Mouse (Mus musculus): ENCODE measurements at regions not wholly inside any gene's neighbourhood (a gene's known extent, or its start where the extent isn't known, plus 50 kb on each side); places are given as distances from the start of the nearest gene placed in this dataset.

DNA sequence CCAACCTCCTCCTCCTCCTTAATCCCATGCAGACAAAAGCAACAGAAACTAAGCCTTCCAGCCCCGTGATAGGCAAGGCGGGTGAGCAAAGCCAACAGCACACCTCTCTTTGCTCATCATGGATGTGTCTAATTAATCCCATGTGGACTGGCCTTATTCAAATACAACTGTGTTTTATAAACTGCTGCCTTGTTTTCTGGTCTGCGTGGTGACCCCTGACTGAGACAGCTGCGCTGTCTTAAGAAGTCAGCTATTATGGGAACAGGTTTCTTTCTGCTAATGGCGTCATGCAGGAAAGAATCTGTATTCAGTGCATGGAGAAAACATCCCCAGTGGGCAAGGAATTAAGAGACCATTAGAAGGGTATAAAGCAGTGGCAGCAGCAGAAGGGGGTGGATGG, 161.6 kb upstream of the Kiz start:
- 50% methylated on average over 5 of the region's 5 CpGs for WGBS
- Histone ChIP-seq H3K9me3 (no peaks in the 10 kb centered on the region), H3K27ac (no peak overlapping the region), H3K4me1 (no peaks in the 10 kb centered on the region), H3K4me3 (replicated peaks) (no peak overlapping the region), H3K36me3 (no peaks in the 10 kb centered on the region), H3K27me3 (replicated peaks) (no peaks in the 10 kb centered on the region), H3K4me2 (no peak overlapping the region), H3K9ac (no peak overlapping the region)
- no peak for ATAC-seq (ENCODE audit: insufficient read depth, low FRiP score, low read depth)

DNA sequence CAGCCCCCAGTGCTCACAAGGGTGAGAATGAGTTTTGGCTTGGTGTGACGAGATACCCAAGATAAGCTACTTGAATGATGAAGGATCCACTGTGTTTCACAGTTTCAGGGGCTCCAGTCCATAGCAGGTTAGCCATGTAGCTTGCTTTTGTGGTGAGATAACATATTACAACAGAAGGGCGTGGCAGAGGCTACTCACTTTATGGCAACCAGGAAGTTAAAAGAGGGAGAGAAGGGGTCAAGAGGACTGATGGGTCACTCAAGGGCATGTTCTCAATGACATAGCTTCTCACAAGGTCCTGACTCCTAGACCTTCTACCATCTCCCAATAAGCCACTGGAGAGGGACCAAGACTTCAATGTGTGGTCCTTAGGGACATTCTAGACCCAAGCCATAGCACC, 159.4 kb upstream of the Kiz start:
- WGBS, result 87% methylated on average over 2 of the region's 2 CpGs
- Histone ChIP-seq H3K27me3 (replicated peaks) (no peaks in the 10 kb centered on the region), H3K9me3 (no peaks in the 10 kb centered on the region), H3K36me3 (no peaks in the 10 kb centered on the region), H3K27ac (no peak overlapping the region), H3K4me2 (no peak overlapping the region), H3K9ac (no peak overlapping the region), H3K4me3 (replicated peaks) (no peak overlapping the region), H3K4me1 (no peaks in the 10 kb centered on the region)
- ATAC-seq (ENCODE audit: insufficient read depth, low FRiP score, low read depth), result no peak

DNA sequence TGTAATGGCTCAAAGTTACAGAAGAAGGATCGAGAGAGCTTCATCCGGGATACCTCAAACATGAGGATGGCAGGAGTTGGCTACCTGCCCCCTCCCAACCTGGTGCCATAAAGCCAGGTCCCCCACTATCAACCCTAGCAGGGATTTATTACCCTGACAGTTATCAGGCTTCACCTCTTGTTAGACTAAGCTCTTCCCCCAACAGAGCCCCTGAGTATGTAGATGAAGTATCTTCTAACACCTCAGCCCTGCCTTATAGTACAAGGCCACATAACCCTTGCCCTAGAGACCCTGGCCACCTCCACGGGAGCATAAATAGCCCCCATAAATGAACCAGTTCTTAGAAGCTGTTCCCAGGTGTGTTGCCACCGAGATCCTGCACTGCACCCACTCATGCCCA, 158.9 kb upstream of the Kiz start:
- ATAC-seq (ENCODE audit: insufficient read depth, low FRiP score, low read depth), result no peak
- Histone ChIP-seq H3K9ac (no peak overlapping the region), H3K4me2 (no peak overlapping the region), H3K9me3 (no peaks in the 10 kb centered on the region), H3K27ac (no peak overlapping the region), H3K4me1 (no peaks in the 10 kb centered on the region), H3K27me3 (replicated peaks) (no peaks in the 10 kb centered on the region), H3K36me3 (no peaks in the 10 kb centered on the region), H3K4me3 (replicated peaks) (no peak overlapping the region)
- WGBS, result 75% methylated on average over 4 of the region's 4 CpGs

DNA sequence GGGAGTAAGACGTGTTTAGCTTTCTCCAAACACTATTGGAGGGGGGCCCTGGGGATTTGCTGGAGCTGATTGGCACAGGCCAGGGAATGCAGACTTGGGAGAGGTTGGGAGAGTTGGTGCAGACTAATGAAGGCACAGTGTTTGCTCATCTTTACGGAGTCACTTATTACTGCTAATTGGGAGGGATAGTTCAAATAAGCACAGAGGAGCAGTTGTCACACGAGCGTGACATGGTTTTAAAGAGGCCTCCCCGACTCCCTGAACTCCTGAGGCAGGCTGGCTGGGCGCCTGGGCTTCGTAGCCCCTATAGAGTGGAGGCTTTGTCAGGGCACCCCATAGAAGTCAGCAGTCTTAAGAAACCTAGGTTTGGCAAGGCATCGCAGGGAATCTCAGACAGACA, 145.0 kb upstream of the Kiz start:
- WGBS, result 52% methylated on average over 8 of the region's 8 CpGs
- Histone ChIP-seq H3K4me3 (replicated peaks) (no peak overlapping the region), H3K36me3 (no peaks in the 10 kb centered on the region), H3K4me2 (no peak overlapping the region), H3K27me3 (replicated peaks) (no peaks in the 10 kb centered on the region), H3K27ac (no peak overlapping the region), H3K4me1 (no peaks in the 10 kb centered on the region), H3K9me3 (no peaks in the 10 kb centered on the region), H3K9ac (no peak overlapping the region)
- no peak for ATAC-seq (ENCODE audit: insufficient read depth, low FRiP score, low read depth)

DNA sequence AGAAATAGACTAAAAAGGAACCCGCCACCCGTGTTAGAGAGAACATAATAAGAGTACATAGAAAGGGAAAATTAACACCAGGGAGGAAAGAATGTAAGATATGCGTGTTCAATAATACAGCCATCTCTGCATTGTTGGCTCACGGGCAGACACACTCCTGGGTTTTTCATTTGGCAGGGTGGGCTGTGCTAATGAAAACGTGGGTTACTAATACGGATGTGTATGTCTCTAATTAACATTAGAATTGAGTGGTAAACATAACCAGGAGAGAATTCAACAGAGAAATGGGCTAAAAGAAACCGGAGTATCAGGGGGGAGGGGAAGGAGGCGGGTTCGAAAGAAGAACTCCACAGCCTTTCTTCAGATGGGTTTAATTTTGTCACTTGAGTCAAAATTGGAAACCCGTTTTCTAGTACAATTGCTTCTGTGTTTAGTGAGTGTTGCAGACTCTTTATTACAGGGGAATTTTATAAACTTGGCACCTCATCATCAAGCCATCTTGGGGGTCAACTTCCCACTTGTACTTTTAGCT, 134.4 kb upstream of the Kiz start:
- Histone ChIP-seq H3K27ac (no peak overlapping the region), H3K27me3 (replicated peaks) (no peaks in the 10 kb centered on the region), H3K9me3 (no peaks in the 10 kb centered on the region), H3K9ac (no peak overlapping the region), H3K36me3 (no peaks in the 10 kb centered on the region), H3K4me1 (no peaks in the 10 kb centered on the region), H3K4me3 (replicated peaks) (no peak overlapping the region), H3K4me2 (no peak overlapping the region)
- no peak for ATAC-seq (ENCODE audit: insufficient read depth, low FRiP score, low read depth)
- 51% methylated on average over 10 of the region's 10 CpGs for WGBS

DNA sequence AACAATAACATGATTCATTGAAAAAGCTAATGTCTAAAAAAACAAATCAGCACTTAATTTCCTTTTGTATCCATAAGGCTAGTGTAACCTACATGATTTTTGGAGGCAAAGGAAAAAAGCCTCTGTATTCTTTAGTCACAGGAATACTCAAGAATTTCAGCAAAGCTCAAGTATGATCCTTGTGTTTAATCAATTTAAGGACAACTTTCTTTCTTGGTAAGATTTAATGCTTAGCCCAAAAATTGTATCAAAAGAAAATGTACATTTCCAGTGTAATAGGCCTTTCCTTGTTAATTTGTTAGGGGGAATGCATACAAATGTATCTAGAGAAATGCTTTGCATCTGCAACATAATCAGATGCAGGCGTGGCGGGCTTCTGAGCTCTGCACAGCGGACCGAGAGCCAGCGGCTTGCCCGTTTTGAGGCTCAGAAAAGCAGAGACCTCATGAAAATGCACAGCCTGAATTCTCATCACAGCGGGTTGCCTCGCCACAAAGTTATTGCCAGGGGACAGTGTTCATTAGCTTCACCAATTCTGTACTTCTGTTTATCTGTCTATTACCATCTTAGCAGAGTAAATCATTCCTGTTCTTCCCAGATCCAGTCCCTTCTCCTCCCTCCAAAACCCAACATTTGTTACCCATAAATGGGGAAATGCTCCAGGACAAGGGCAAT, 133.2 kb upstream of the Kiz start:
- ATAC-seq (ENCODE audit: insufficient read depth, low FRiP score, low read depth), result no peak
- 44% methylated on average over 8 of the region's 8 CpGs for WGBS
- Histone ChIP-seq H3K9ac (no peak overlapping the region), H3K9me3 (no peaks in the 10 kb centered on the region), H3K4me3 (replicated peaks) (no peak overlapping the region), H3K36me3 (no peaks in the 10 kb centered on the region), H3K4me2 (no peak overlapping the region), H3K27ac (no peak overlapping the region), H3K4me1 (no peaks in the 10 kb centered on the region), H3K27me3 (replicated peaks) (no peaks in the 10 kb centered on the region)

DNA sequence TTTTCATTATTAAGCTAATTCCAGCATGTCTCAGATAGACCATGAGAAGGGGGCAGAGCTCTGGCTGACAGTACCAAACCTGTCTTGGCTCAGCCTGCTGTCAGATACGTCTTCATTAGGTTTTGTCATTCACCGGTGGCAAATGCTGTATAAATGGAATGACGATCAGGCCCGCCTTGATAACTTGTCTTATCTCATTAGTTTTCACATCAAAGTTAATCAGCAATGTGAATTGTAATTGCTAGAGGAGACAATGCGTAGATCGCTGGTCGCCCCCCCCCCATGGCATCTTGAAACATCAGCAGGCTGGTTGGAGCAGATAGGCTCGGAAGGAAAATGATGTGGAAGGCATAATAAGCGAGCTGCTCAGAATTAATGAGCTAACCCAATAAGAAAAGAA, 132.5 kb upstream of the Kiz start:
- 56% methylated on average over 9 of the region's 9 CpGs for WGBS
- Histone ChIP-seq H3K4me1 (no peaks in the 10 kb centered on the region), H3K27ac (no peak overlapping the region), H3K4me2 (no peak overlapping the region), H3K36me3 (no peaks in the 10 kb centered on the region), H3K27me3 (replicated peaks) (no peaks in the 10 kb centered on the region), H3K9ac (no peak overlapping the region), H3K9me3 (no peaks in the 10 kb centered on the region), H3K4me3 (replicated peaks) (no peak overlapping the region)
- no peak for ATAC-seq (ENCODE audit: insufficient read depth, low FRiP score, low read depth)

DNA sequence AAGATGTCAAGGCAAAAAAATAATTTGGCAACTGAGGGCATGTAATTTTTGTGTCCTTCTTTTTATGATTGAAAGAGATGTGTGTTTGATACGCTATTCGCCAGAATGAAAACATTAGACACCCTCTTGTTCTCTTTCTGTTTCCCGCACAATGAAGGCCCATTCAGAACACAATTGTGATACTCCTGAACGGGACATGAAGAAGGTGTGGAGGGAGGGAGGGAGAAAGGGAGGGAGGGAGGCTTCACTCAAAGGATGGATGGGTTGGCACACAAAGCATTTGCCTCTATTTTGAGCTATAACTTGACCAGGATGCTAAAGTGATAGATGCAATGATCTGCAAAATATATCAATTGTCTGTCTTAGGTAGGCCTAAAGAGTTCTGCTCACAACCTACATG, 132.0 kb upstream of the Kiz start:
- H3K27ac ChIP-seq, result no peak overlapping the region
- no peak for ATAC-seq (ENCODE audit: insufficient read depth, low FRiP score, low read depth)

DNA sequence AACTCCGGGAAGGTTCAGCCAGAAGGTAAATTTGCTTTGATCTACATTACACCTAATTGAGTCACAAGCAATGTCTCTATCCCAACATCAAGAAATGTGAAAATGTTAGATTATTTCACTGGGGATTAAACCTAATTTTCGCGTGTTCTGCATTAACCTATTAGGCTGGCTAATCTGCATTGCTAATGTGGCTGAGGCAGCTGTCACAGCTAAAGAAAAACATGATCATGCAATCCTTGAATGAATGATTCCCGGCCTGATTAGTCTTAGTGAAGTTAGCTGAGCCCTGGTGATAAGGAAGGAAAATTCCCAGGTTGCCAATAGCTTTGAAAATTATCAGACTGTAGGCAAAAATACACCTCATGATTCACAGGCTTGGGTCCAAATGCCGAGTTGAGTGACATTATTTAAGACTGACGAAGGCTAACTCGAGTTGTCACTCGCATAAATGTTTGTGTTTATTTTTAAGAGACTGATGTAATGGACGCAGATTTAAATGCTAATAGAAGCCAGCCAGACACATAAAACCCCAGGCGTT, 131.5 kb upstream of the Kiz start:
- no peaks in the 10 kb centered on the region for H3K4me1 ChIP-seq
- H3K36me3 ChIP-seq, result no peaks in the 10 kb centered on the region
- H3K27me3 ChIP-seq (replicated peaks), result no peaks in the 10 kb centered on the region
- no peak for ATAC-seq (ENCODE audit: insufficient read depth, low FRiP score, low read depth)
- no peak overlapping the region for H3K4me2 ChIP-seq
- H3K27ac ChIP-seq, result no peak overlapping the region
- H3K9ac ChIP-seq, result no peak overlapping the region
- no peaks in the 10 kb centered on the region for H3K9me3 ChIP-seq
- 54% methylated on average over 10 of the region's 10 CpGs for WGBS
- no peak overlapping the region for H3K4me3 ChIP-seq (replicated peaks)

More for the DNA sequence above, 132.0 kb upstream of the Kiz start:
- Histone ChIP-seq H3K36me3 (no peaks in the 10 kb centered on the region), H3K4me1 (no peaks in the 10 kb centered on the region), H3K4me3 (replicated peaks) (no peak overlapping the region), H3K27me3 (replicated peaks) (no peaks in the 10 kb centered on the region), H3K9me3 (no peaks in the 10 kb centered on the region), H3K4me2 (no peak overlapping the region), H3K9ac (no peak overlapping the region)
- 81% methylated on average over 4 of the region's 4 CpGs for WGBS

DNA sequence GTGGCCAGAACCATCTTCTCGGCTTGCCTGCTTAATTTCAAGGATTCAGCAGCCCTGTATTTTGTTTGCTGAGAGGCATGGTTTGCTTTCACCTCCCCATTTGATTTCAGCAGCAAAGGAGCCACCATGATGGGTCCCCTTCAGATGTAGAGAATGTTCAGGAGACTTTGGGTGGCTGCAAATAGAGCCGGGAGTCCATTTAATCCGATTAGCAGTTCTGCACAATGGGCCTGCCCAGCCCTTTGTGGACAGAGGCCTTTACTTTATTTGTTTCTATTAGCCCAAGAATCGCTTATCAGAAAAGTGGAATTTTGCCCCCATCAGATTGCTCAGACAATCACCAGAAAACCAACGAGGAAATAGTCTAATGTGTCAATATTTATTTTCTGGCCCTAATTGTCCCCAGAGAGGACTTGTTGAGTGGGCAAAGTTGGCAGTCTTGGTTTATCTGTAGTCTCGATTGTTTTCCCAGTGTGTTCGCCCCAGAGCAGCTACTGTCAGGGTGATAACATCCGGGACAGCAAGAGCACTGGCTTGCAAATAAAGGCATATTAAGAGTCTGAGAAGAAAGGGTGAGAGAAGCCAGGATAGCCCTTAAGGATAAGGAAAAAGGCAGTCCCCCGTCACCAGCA, 130.6 kb upstream of the Kiz start:
- H3K4me3 ChIP-seq (replicated peaks), result no peak overlapping the region
- ATAC-seq (ENCODE audit: insufficient read depth, low FRiP score, low read depth), result peak; percentile 60
- 54% methylated on average over 9 of the region's 9 CpGs for WGBS

DNA sequence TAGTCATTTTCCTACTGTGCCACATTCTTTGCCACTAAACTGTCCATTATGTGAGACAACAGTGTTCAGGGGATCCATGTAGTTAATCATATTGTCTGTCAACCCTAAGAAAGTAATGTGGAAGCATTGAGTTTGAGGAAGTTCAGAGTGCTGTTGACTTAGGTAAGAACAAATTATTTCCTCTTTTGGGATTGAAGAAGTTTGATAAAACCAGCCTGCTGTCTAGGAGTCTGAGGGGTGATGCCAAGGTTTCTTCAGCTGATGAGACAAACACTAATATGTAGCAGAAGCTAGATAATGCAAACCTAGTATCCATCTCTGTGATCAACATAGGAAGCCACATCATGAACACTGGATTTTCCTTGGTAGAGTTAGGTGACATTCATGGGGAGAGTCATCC, 127.0 kb upstream of the Kiz start:
- no peak overlapping the region for H3K9ac ChIP-seq
- H3K4me2 ChIP-seq, result no peak overlapping the region
- H3K27me3 ChIP-seq (replicated peaks), result no peaks in the 10 kb centered on the region
- no peak overlapping the region for H3K4me3 ChIP-seq (replicated peaks)
- no peak overlapping the region for H3K27ac ChIP-seq
- no peak for ATAC-seq (ENCODE audit: insufficient read depth, low FRiP score, low read depth)
- no peaks in the 10 kb centered on the region for H3K9me3 ChIP-seq
- H3K36me3 ChIP-seq, result no peaks in the 10 kb centered on the region
- no peaks in the 10 kb centered on the region for H3K4me1 ChIP-seq

More for the DNA sequence above, 130.6 kb upstream of the Kiz start:
- Histone ChIP-seq H3K27me3 (replicated peaks) (no peaks in the 10 kb centered on the region), H3K4me1 (no peaks in the 10 kb centered on the region), H3K4me2 (no peak overlapping the region), H3K27ac (no peak overlapping the region), H3K9me3 (no peaks in the 10 kb centered on the region), H3K36me3 (no peaks in the 10 kb centered on the region), H3K9ac (no peak overlapping the region)

DNA sequence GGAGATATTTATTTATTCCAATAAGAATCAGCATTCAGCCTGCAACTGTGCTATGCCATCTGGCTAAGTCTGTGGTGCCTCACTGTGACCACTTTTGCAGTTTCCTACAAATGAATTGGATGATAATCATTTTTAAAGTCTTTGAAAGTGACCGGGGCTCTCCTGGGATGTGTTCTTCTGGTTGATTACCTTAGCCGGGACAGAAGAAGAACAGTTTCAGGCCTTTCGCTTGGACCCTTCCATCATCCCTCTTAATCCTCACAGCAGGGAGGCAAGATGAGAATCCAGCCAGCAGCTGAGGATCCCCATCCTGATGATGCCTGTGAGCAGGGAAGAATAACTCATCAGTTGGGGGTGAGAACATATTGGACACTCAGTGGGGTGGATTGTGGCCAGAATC, 124.6 kb upstream of the Kiz start:
- Histone ChIP-seq H3K9ac (no peak overlapping the region), H3K4me1 (no peaks in the 10 kb centered on the region), H3K4me2 (no peak overlapping the region), H3K27ac (no peak overlapping the region), H3K4me3 (replicated peaks) (no peak overlapping the region), H3K9me3 (no peaks in the 10 kb centered on the region), H3K27me3 (replicated peaks) (no peaks in the 10 kb centered on the region), H3K36me3 (no peaks in the 10 kb centered on the region)
- WGBS, result 84% methylated on average over 3 of the region's 3 CpGs
- ATAC-seq (ENCODE audit: insufficient read depth, low FRiP score, low read depth), result no peak

All from stomach, embryonic 15.5 days (tissue).